Mouse (Mus musculus): Measurements from ENCODE around the gene Lmntd1. TPM values are rescaled to one million over a fixed set of nuclear protein-coding genes. Genes with fewer than 3 reads are reported as not detected.

Gene Lmntd1
- polyA plus RNA-seq, 1 experiment from 2014 or later, result 17.7 TPM

GRCm38 (mm10) chr6:145539568-145539859 is 74.6 kb downstream of the Lmntd1 start:
- H3K4me1 ChIP-seq (ENCODE audit: control insufficient read depth in 2 of 2, insufficient read depth in 2 of 2, low read length in 2 of 2), result peaks cover 0 to 5% of the 10 kb centered on the region in 2 experiments; a peak in 2 of 4 replicates
- peaks cover 7% of the 10 kb centered on the region for H3K9me3 ChIP-seq (ENCODE audit: control insufficient read depth, low read length)
- ATAC-seq (ENCODE audit: insufficient number of reproducible peaks, insufficient read depth, low FRiP score, low read depth), result no peak
- no peak overlapping the region for H3K27ac ChIP-seq (replicated peaks in 1 of 2; ENCODE audit: control insufficient read depth in 1 of 2, insufficient read depth in 1 of 2, low read depth in 2 of 2, low read length in 2 of 2)
- H3K4me2 ChIP-seq (ENCODE audit: low read length), result no peak overlapping the region
- no peaks in the 10 kb centered on the region for H3K27me3 ChIP-seq (ENCODE audit: control insufficient read depth, insufficient read depth, low read length)
- no peak overlapping the region for H3K9ac ChIP-seq (ENCODE audit: low read length)
- H3K4me3 ChIP-seq (ENCODE audit: control insufficient read depth in 1 of 2, insufficient read depth in 1 of 2, low read depth in 1 of 2, low read length in 2 of 2), result no peak overlapping the region
- 68% methylated on average over 6 of the region's 6 CpGs for whole genome bisulfite sequencing
- H3K36me3 ChIP-seq (ENCODE audit: control insufficient read depth, insufficient read depth, low read length), result no peaks in the 10 kb centered on the region

- Histone ChIP-seq H3K4me1 (ENCODE audit: control insufficient read depth in 2 of 2, insufficient read depth in 2 of 2, low read length in 2 of 2) (no peaks in the 10 kb centered on the region; a peak in 1 of 4 replicates), H3K27me3 (ENCODE audit: control insufficient read depth, insufficient read depth, low read length) (no peaks in the 10 kb centered on the region), H3K4me2 (ENCODE audit: low read length) (no peak overlapping the region), H3K36me3 (ENCODE audit: control insufficient read depth, insufficient read depth, low read length) (no peaks in the 10 kb centered on the region), H3K4me3 (ENCODE audit: control insufficient read depth in 1 of 2, insufficient read depth in 1 of 2, low read depth in 1 of 2, low read length in 2 of 2) (no peak overlapping the region), H3K9ac (ENCODE audit: low read length) (no peak overlapping the region), H3K27ac (replicated peaks in 1 of 2; ENCODE audit: control insufficient read depth in 1 of 2, insufficient read depth in 1 of 2, low read depth in 2 of 2, low read length in 2 of 2) (no peak overlapping the region), H3K9me3 (ENCODE audit: control insufficient read depth, low read length) (peaks cover 7% of the 10 kb centered on the region)
- WGBS, result 66% methylated on average over 11 of the region's 11 CpGs
- no peak for ATAC-seq (ENCODE audit: insufficient number of reproducible peaks, insufficient read depth, low FRiP score, low read depth)
These were observed 75.1 kb downstream of the Lmntd1 start for GRCm38 (mm10) chr6:145538787-145539567.

- H3K9me3 ChIP-seq (ENCODE audit: control insufficient read depth, low read length), result no peaks in the 10 kb centered on the region
- H3K4me2 ChIP-seq (ENCODE audit: low read length), result no peak overlapping the region
- no peak for ATAC-seq (ENCODE audit: insufficient number of reproducible peaks, insufficient read depth, low FRiP score, low read depth)
- 71% methylated on average over 3 of the region's 3 CpGs for WGBS
- H3K36me3 ChIP-seq (ENCODE audit: control insufficient read depth, insufficient read depth, low read length), result no peaks in the 10 kb centered on the region
- no peak overlapping the region for H3K9ac ChIP-seq (ENCODE audit: low read length)
- no peak overlapping the region for H3K4me3 ChIP-seq (ENCODE audit: control insufficient read depth in 1 of 2, insufficient read depth in 1 of 2, low read depth in 1 of 2, low read length in 2 of 2)
- no peak overlapping the region for H3K27ac ChIP-seq (replicated peaks in 1 of 2; ENCODE audit: control insufficient read depth in 1 of 2, insufficient read depth in 1 of 2, low read depth in 2 of 2, low read length in 2 of 2)
- H3K27me3 ChIP-seq (ENCODE audit: control insufficient read depth, insufficient read depth, low read length), result no peaks in the 10 kb centered on the region
- no peaks in the 10 kb centered on the region for H3K4me1 ChIP-seq (ENCODE audit: control insufficient read depth in 2 of 2, insufficient read depth in 2 of 2, low read length in 2 of 2)
These were observed 83.7 kb downstream of the Lmntd1 start for GRCm38 (mm10) chr6:145530464-145530863.

GRCm38 (mm10) chr6:145523337-145523736 is 90.8 kb downstream of the Lmntd1 start:
- Histone ChIP-seq H3K4me2 (ENCODE audit: low read length) (no peak overlapping the region), H3K4me1 (ENCODE audit: control insufficient read depth in 2 of 2, insufficient read depth in 2 of 2, low read length in 2 of 2) (0 out of 4 replicates have a peak, but pooled peaks cover 0 to 6% of the 10 kb centered on the region in 2 experiments), H3K27ac (replicated peaks in 1 of 2; ENCODE audit: control insufficient read depth in 1 of 2, insufficient read depth in 1 of 2, low read depth in 2 of 2, low read length in 2 of 2) (no peak overlapping the region), H3K9me3 (ENCODE audit: control insufficient read depth, low read length) (no peaks in the 10 kb centered on the region), H3K36me3 (ENCODE audit: control insufficient read depth, insufficient read depth, low read length) (no peaks in the 10 kb centered on the region), H3K4me3 (ENCODE audit: control insufficient read depth in 1 of 2, insufficient read depth in 1 of 2, low read depth in 1 of 2, low read length in 2 of 2) (no peak overlapping the region), H3K9ac (ENCODE audit: low read length) (no peak overlapping the region), H3K27me3 (ENCODE audit: control insufficient read depth, insufficient read depth, low read length) (no peaks in the 10 kb centered on the region)
- no peak for ATAC-seq (ENCODE audit: insufficient number of reproducible peaks, insufficient read depth, low FRiP score, low read depth)
- 77% methylated on average over 9 of the region's 9 CpGs for WGBS

GRCm38 (mm10) chr6:145522617-145523016 is 91.5 kb downstream of the Lmntd1 start:
- H3K9me3 ChIP-seq (ENCODE audit: control insufficient read depth, low read length), result no peaks in the 10 kb centered on the region
- WGBS, result 86% methylated on average over 12 of the region's 12 CpGs

GRCm38 (mm10) chr6:145517002-145517401 is 97.1 kb downstream of the Lmntd1 start:
- no peak for ATAC-seq (ENCODE audit: insufficient number of reproducible peaks, insufficient read depth, low FRiP score, low read depth)
- peaks cover 0 to 3% of the 10 kb centered on the region in 2 experiments; a peak in 1 of 4 replicates for H3K4me1 ChIP-seq (ENCODE audit: control insufficient read depth in 2 of 2, insufficient read depth in 2 of 2, low read length in 2 of 2)
- no peak overlapping the region for H3K27ac ChIP-seq (replicated peaks in 1 of 2; ENCODE audit: control insufficient read depth in 1 of 2, insufficient read depth in 1 of 2, low read depth in 2 of 2, low read length in 2 of 2)
- no peaks in the 10 kb centered on the region for H3K36me3 ChIP-seq (ENCODE audit: control insufficient read depth, insufficient read depth, low read length)
- no peaks in the 10 kb centered on the region for H3K27me3 ChIP-seq (ENCODE audit: control insufficient read depth, insufficient read depth, low read length)
- WGBS, result 51% methylated on average over 10 of the region's 10 CpGs
- no peak overlapping the region for H3K4me2 ChIP-seq (ENCODE audit: low read length)
- no peak overlapping the region for H3K4me3 ChIP-seq (ENCODE audit: control insufficient read depth in 1 of 2, insufficient read depth in 1 of 2, low read depth in 1 of 2, low read length in 2 of 2)
- no peaks in the 10 kb centered on the region for H3K9me3 ChIP-seq (ENCODE audit: control insufficient read depth, low read length)
- H3K9ac ChIP-seq (ENCODE audit: low read length), result no peak overlapping the region

More at GRCm38 (mm10) chr6:145522617-145523016, 91.5 kb downstream of the Lmntd1 start:
- Histone ChIP-seq H3K9ac (ENCODE audit: low read length) (no peak overlapping the region), H3K4me3 (ENCODE audit: control insufficient read depth in 1 of 2, insufficient read depth in 1 of 2, low read depth in 1 of 2, low read length in 2 of 2) (no peak overlapping the region), H3K4me1 (ENCODE audit: control insufficient read depth in 2 of 2, insufficient read depth in 2 of 2, low read length in 2 of 2) (0 out of 4 replicates have a peak, but pooled peaks cover 0 to 6% of the 10 kb centered on the region in 2 experiments), H3K36me3 (ENCODE audit: control insufficient read depth, insufficient read depth, low read length) (no peaks in the 10 kb centered on the region), H3K4me2 (ENCODE audit: low read length) (no peak overlapping the region), H3K27me3 (ENCODE audit: control insufficient read depth, insufficient read depth, low read length) (no peaks in the 10 kb centered on the region), H3K27ac (replicated peaks in 1 of 2; ENCODE audit: control insufficient read depth in 1 of 2, insufficient read depth in 1 of 2, low read depth in 2 of 2, low read length in 2 of 2) (no peak overlapping the region)
- ATAC-seq (ENCODE audit: insufficient number of reproducible peaks, insufficient read depth, low FRiP score, low read depth), result no peak

- no peak for ATAC-seq (ENCODE audit: insufficient number of reproducible peaks, insufficient read depth, low FRiP score, low read depth)
- H3K4me3 ChIP-seq (ENCODE audit: control insufficient read depth in 1 of 2, insufficient read depth in 1 of 2, low read depth in 1 of 2, low read length in 2 of 2), result no peak overlapping the region
- WGBS, result 72% methylated on average over 10 of the region's 10 CpGs
These were observed 98.1 kb downstream of the Lmntd1 start for GRCm38 (mm10) chr6:145515859-145516581.

More at GRCm38 (mm10) chr6:145515859-145516581, 98.1 kb downstream of the Lmntd1 start:
- H3K36me3 ChIP-seq (ENCODE audit: control insufficient read depth, insufficient read depth, low read length), result no peaks in the 10 kb centered on the region
- peaks cover 0 to 3% of the 10 kb centered on the region in 2 experiments; a peak in 1 of 4 replicates for H3K4me1 ChIP-seq (ENCODE audit: control insufficient read depth in 2 of 2, insufficient read depth in 2 of 2, low read length in 2 of 2)
- no peaks in the 10 kb centered on the region for H3K27me3 ChIP-seq (ENCODE audit: control insufficient read depth, insufficient read depth, low read length)
- H3K9me3 ChIP-seq (ENCODE audit: control insufficient read depth, low read length), result no peaks in the 10 kb centered on the region
- no peak overlapping the region for H3K27ac ChIP-seq (replicated peaks in 1 of 2; ENCODE audit: control insufficient read depth in 1 of 2, insufficient read depth in 1 of 2, low read depth in 2 of 2, low read length in 2 of 2)
- H3K9ac ChIP-seq (ENCODE audit: low read length), result no peak overlapping the region
- H3K4me2 ChIP-seq (ENCODE audit: low read length), result no peak overlapping the region

All from heart, embryonic 14.5 days (tissue).